Mouse (Mus musculus): ENCODE measurements around the gene Helz2. TPM values are rescaled to one million over a fixed set of nuclear protein-coding genes. Genes with fewer than 3 reads are reported as not detected.

Helz2 gene
- polyA plus RNA-seq, 1 experiment from 2014 or later: 3.1 TPM

DNA sequence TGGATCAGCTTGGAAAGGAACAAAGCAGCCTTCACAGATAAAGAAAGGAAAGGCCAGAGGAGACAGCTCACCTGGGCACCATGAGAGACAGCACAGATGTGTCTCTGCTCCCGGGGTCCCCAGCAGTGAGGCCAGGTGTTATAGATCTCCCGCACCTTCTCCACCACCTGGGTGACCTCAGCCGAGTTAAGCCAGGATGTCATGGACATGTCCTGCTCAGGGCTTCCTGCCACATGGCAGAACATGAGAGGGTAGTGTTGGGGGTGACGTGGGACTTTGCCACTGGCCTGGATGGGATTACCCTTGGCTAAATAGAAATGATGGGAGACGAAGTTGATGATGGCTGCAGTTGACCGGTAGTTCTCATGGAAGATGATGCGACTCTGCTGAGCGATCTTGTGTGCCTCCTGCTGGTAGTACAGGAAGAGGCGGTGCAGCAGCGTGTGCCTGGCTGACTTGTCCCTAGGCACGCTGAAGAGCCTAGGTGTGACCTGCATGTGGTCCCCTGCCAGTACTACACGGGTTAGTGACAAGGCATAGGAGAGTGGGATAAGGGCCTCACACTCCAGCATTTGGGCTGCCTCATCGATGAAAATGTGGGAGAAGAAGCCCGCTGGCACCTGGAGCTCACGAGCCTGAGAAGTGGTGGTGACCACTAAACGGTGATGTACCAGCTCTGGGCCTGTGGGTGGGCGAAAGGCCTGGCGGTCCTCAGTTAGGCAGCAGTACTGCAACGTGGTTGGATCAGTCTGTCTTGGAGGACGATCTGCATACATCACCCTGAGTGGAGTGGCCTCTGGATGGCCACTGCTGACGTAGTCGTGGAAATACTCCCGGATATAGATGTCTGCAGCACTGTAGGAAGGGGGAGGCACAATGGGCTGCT lies 5.9 kb downstream of the Helz2 start:
- Histone ChIP-seq H3K9ac (replicated peaks; ENCODE audit: low read depth) (no peak overlapping the region), H3K9me3 (ENCODE audit: low read length) (no peaks in the 10 kb centered on the region), H3K4me2 (replicated peaks; ENCODE audit: low read depth, low read length) (no peak overlapping the region), H3K27me3 (replicated peaks; ENCODE audit: insufficient read depth, low read length) (no peaks in the 10 kb centered on the region), H3K36me3 (ENCODE audit: insufficient read depth, low read length) (peaks cover 56% of the 10 kb centered on the region), H3K4me1 (ENCODE audit: insufficient read depth, low read depth, low read length) (0 out of 2 replicates have a peak, but pooled peaks cover 3% of the 10 kb centered on the region), H3K27ac (ENCODE audit: low read length) (no peak overlapping the region), H3K4me3 (ENCODE audit: low read depth, low read length) (no peak overlapping the region)
- no peak for ATAC-seq
- WGBS: 75% methylated on average over 23 of the region's 23 CpGs
- no peak for DNase-seq (ENCODE audit: low spot score)
- TF ChIP-seq CTCF (IDR thresholded peaks at IDR 0.05) (peak; percentile 64), EP300 (IDR thresholded peaks at IDR 0.05) (no peak)

GRCm38 (mm10) chr2:181234680-181235079 lies 7.1 kb downstream of the Helz2 start:
- no peaks in the 10 kb centered on the region for H3K4me1 ChIP-seq (ENCODE audit: insufficient read depth, low read depth, low read length)
- H3K36me3 ChIP-seq (ENCODE audit: insufficient read depth, low read length): peaks cover 64% of the 10 kb centered on the region
- WGBS: 88% methylated on average over 11 of the region's 11 CpGs
- H3K4me3 ChIP-seq (ENCODE audit: low read depth, low read length): no peak overlapping the region
- H3K27me3 ChIP-seq (replicated peaks; ENCODE audit: insufficient read depth, low read length): no peaks in the 10 kb centered on the region
- H3K27ac ChIP-seq (ENCODE audit: low read length): no peak overlapping the region
- ATAC-seq: no peak
- no peak for DNase-seq (ENCODE audit: low spot score)
- no peak overlapping the region for H3K9ac ChIP-seq (replicated peaks; ENCODE audit: low read depth)
- H3K4me2 ChIP-seq (replicated peaks; ENCODE audit: low read depth, low read length): no peak overlapping the region
- TF ChIP-seq EP300 (IDR thresholded peaks at IDR 0.05): no peak
- no peak for TF ChIP-seq CTCF (IDR thresholded peaks at IDR 0.05)
- H3K9me3 ChIP-seq (ENCODE audit: low read length): no peaks in the 10 kb centered on the region

DNA sequence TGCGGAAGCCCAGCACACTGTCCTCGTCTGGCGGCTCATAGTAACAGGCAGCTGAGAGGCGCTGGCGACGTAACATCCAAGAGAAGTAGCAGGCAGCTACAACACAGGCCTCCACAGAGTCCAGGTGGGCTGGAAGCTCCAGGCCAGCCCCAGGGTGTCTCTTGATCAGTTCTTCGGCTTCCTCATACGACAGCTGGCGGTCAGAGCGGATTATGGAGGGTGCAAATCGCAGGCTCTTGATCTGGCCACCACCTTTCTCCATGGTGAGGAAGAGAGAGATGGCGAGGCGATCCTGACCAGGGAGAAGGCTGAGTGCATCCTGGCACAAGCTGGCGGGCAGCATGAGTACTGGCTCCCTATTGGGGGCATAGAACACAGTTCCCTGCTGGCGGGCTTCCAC lies 8.4 kb downstream of the Helz2 start:
- Histone ChIP-seq H3K9me3 (ENCODE audit: low read length) (no peaks in the 10 kb centered on the region), H3K4me3 (ENCODE audit: low read depth, low read length) (no peak overlapping the region), H3K9ac (replicated peaks; ENCODE audit: low read depth) (no peak overlapping the region), H3K27me3 (replicated peaks; ENCODE audit: insufficient read depth, low read length) (no peaks in the 10 kb centered on the region), H3K4me2 (replicated peaks; ENCODE audit: low read depth, low read length) (no peak overlapping the region), H3K4me1 (ENCODE audit: insufficient read depth, low read depth, low read length) (no peaks in the 10 kb centered on the region), H3K27ac (ENCODE audit: low read length) (no peak overlapping the region), H3K36me3 (ENCODE audit: insufficient read depth, low read length) (peaks cover 65% of the 10 kb centered on the region)
- no peak for DNase-seq (ENCODE audit: low spot score)
- TF ChIP-seq EP300 (IDR thresholded peaks at IDR 0.05) (no peak), CTCF (IDR thresholded peaks at IDR 0.05) (no peak)
- no peak for ATAC-seq
- WGBS: 90% methylated on average over 15 of the region's 15 CpGs

DNA sequence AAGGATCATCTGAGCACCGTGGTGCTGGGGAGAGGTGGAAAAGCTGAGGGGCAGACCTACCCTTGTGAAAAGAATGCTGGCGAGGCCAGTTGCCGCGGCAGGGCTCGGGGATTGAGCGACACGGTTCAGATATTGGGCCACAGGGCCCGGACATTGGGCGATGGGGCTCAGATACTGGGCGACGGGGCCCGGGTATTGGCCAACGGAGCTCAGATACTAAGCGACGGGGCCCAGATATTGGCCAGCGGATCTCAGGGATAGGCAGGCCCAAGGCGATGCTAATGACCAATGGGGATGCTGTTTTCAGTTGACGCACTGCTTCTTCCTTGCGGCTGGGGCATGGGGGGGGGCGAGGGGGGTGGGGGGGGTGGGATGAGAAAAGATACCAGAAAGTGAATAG lies 10.7 kb downstream of the Helz2 start:
- Histone ChIP-seq H3K4me2 (replicated peaks; ENCODE audit: low read depth, low read length) (no peak overlapping the region), H3K27me3 (replicated peaks; ENCODE audit: insufficient read depth, low read length) (no peaks in the 10 kb centered on the region), H3K36me3 (ENCODE audit: insufficient read depth, low read length) (peaks cover 50% of the 10 kb centered on the region), H3K9me3 (ENCODE audit: low read length) (no peaks in the 10 kb centered on the region), H3K4me1 (ENCODE audit: insufficient read depth, low read depth, low read length) (peaks cover 5% of the 10 kb centered on the region; the same call in 1 of the 2 replicates), H3K9ac (replicated peaks; ENCODE audit: low read depth) (no peak overlapping the region), H3K4me3 (ENCODE audit: low read depth, low read length) (no peak overlapping the region), H3K27ac (ENCODE audit: low read length) (no peak overlapping the region)
- ATAC-seq: no peak
- DNase-seq (ENCODE audit: low spot score): no peak
- TF ChIP-seq EP300 (IDR thresholded peaks at IDR 0.05) (no peak), CTCF (IDR thresholded peaks at IDR 0.05) (no peak)
- WGBS: 79% methylated on average over 20 of the region's 20 CpGs

GRCm38 (mm10) chr2:181228335-181228734 lies 13.5 kb downstream of the Helz2 start:
- Histone ChIP-seq H3K9ac (replicated peaks; ENCODE audit: low read depth) (no peak overlapping the region), H3K27me3 (replicated peaks; ENCODE audit: insufficient read depth, low read length) (no peaks in the 10 kb centered on the region), H3K4me3 (ENCODE audit: low read depth, low read length) (no peak overlapping the region), H3K4me2 (replicated peaks; ENCODE audit: low read depth, low read length) (no peak overlapping the region), H3K4me1 (ENCODE audit: insufficient read depth, low read depth, low read length) (peaks cover 5% of the 10 kb centered on the region; the same call in 1 of the 2 replicates), H3K36me3 (ENCODE audit: insufficient read depth, low read length) (peaks cover 31% of the 10 kb centered on the region), H3K27ac (ENCODE audit: low read length) (peak overlapping the region; percentile 71), H3K9me3 (ENCODE audit: low read length) (no peaks in the 10 kb centered on the region)
- ATAC-seq: peak; percentile 71
- DNase-seq (ENCODE audit: low spot score): peak; percentile 57
- 50% methylated on average over 1 of the region's 1 CpGs for WGBS
- TF ChIP-seq EP300 (IDR thresholded peaks at IDR 0.05) (peak; percentile 59), CTCF (IDR thresholded peaks at IDR 0.05) (no peak)

- DNase-seq (ENCODE audit: low spot score): no peak
- H3K4me2 ChIP-seq (replicated peaks; ENCODE audit: low read depth, low read length): no peak overlapping the region
- H3K9ac ChIP-seq (replicated peaks; ENCODE audit: low read depth): no peak overlapping the region
- no peaks in the 10 kb centered on the region for H3K9me3 ChIP-seq (ENCODE audit: low read length)
- H3K36me3 ChIP-seq (ENCODE audit: insufficient read depth, low read length): peaks cover 21% of the 10 kb centered on the region; the same call in 1 of the 2 replicates
- TF ChIP-seq CTCF (IDR thresholded peaks at IDR 0.05): no peak
- no peak for TF ChIP-seq EP300 (IDR thresholded peaks at IDR 0.05)
- peaks cover 5% of the 10 kb centered on the region; the same call in 1 of the 2 replicates for H3K4me1 ChIP-seq (ENCODE audit: insufficient read depth, low read depth, low read length)
- H3K27me3 ChIP-seq (replicated peaks; ENCODE audit: insufficient read depth, low read length): no peaks in the 10 kb centered on the region
- 68% methylated on average over 3 of the region's 3 CpGs for WGBS
- 0 out of 2 replicates have a peak, but pooled peaks have one; percentile 2 for ATAC-seq
- H3K27ac ChIP-seq (ENCODE audit: low read length): no peak overlapping the region
- no peak overlapping the region for H3K4me3 ChIP-seq (ENCODE audit: low read depth, low read length)
These were observed 14.7 kb downstream of the Helz2 start for GRCm38 (mm10) chr2:181227122-181227521.
